Mouse (Mus musculus): ENCODE measurements around the gene Rpl29. TPM values are rescaled to one million over a fixed set of nuclear protein-coding genes. Genes with fewer than 3 reads are reported as not detected.

Rpl29 gene
- polyA plus RNA-seq, 1 experiment from 2014 or later, result 676 TPM

GRCm38 (mm10) chr9:106421033-106421864 lies 8.0 kb upstream of the Rpl29 start:
- Histone ChIP-seq H3K9me3 (no peaks in the 10 kb centered on the region), H3K36me3 (no peaks in the 10 kb centered on the region), H3K27ac (peak overlapping the region; percentile 80), H3K4me2 (replicated peaks) (peak overlapping the region; percentile 41), H3K9ac (replicated peaks) (peak overlapping the region; percentile 14; the same call in 1 of the 2 replicates), H3K4me3 (replicated peaks) (no peak overlapping the region; the same call in 1 of the 2 replicates), H3K4me1 (replicated peaks) (peaks cover 38% of the 10 kb centered on the region), H3K27me3 (0 out of 2 replicates have a peak, but pooled peaks cover 5% of the 10 kb centered on the region)
- 4% methylated on average over 18 of the region's 18 CpGs for WGBS
- peak; percentile 37 for ATAC-seq

GRCm38 (mm10) chr9:106421865-106422160 lies 7.4 kb upstream of the Rpl29 start:
- peak overlapping the region; percentile 80; the same call in 1 of the 2 replicates for H3K27ac ChIP-seq

GRCm38 (mm10) chr9:106428719-106429220 lies 484 bp upstream of the Rpl29 start:
- Histone ChIP-seq H3K4me2 (replicated peaks) (peak overlapping the region; percentile 89), H3K36me3 (peaks cover 30% of the 10 kb centered on the region), H3K9ac (replicated peaks) (peak overlapping the region; percentile 67), H3K27me3 (no peaks in the 10 kb centered on the region), H3K4me3 (replicated peaks) (peak overlapping the region; percentile 92), H3K4me1 (replicated peaks) (peaks cover 11% of the 10 kb centered on the region), H3K27ac (peak overlapping the region; percentile 91), H3K9me3 (no peaks in the 10 kb centered on the region)
- 15% methylated on average over 11 of the region's 11 CpGs for WGBS
- peak; percentile 80 for ATAC-seq

More at GRCm38 (mm10) chr9:106421865-106422160, 7.4 kb upstream of the Rpl29 start:
- H3K4me1 ChIP-seq (replicated peaks), result peaks cover 38% of the 10 kb centered on the region
- 0% methylated on average over 3 of the region's 3 CpGs for WGBS
- H3K9ac ChIP-seq (replicated peaks), result no peak overlapping the region
- 0 out of 2 replicates have a peak, but pooled peaks cover 5% of the 10 kb centered on the region for H3K27me3 ChIP-seq
- peak; percentile 80 for ATAC-seq
- H3K9me3 ChIP-seq, result no peaks in the 10 kb centered on the region
- no peaks in the 10 kb centered on the region for H3K36me3 ChIP-seq
- H3K4me3 ChIP-seq (replicated peaks), result no peak overlapping the region; the same call in 1 of the 2 replicates
- H3K4me2 ChIP-seq (replicated peaks), result peak overlapping the region; percentile 41

- Histone ChIP-seq H3K9ac (replicated peaks) (peak overlapping the region; percentile 98), H3K4me1 (replicated peaks) (peaks cover 11% of the 10 kb centered on the region), H3K36me3 (peaks cover 42% of the 10 kb centered on the region), H3K4me2 (replicated peaks) (peak overlapping the region; percentile 89), H3K27ac (peak overlapping the region; percentile 95), H3K27me3 (no peaks in the 10 kb centered on the region), H3K9me3 (no peaks in the 10 kb centered on the region), H3K4me3 (replicated peaks) (peak overlapping the region; percentile 92)
- ATAC-seq, result no peak
- 3% methylated on average over 4 of the region's 4 CpGs for WGBS
Observed at GRCm38 (mm10) chr9:106430015-106430264, 686 bp downstream of the Rpl29 start.

- WGBS, result 81% methylated on average over 7 of the region's 7 CpGs
- Histone ChIP-seq H3K9me3 (no peaks in the 10 kb centered on the region), H3K4me3 (replicated peaks) (no peak overlapping the region), H3K9ac (replicated peaks) (no peak overlapping the region), H3K36me3 (peaks cover 46% of the 10 kb centered on the region), H3K27me3 (no peaks in the 10 kb centered on the region), H3K4me1 (replicated peaks) (peaks cover 23% of the 10 kb centered on the region), H3K27ac (no peak overlapping the region), H3K4me2 (replicated peaks) (no peak overlapping the region)
- ATAC-seq, result no peak
Observed at GRCm38 (mm10) chr9:106433389-106433788, 4.1 kb downstream of the Rpl29 start.

GRCm38 (mm10) chr9:106436566-106436965 lies 7.3 kb downstream of the Rpl29 start:
- Histone ChIP-seq H3K4me2 (replicated peaks) (no peak overlapping the region), H3K4me1 (replicated peaks) (peaks cover 18% of the 10 kb centered on the region), H3K36me3 (peaks cover 38% of the 10 kb centered on the region), H3K9me3 (no peaks in the 10 kb centered on the region), H3K27ac (no peak overlapping the region), H3K9ac (replicated peaks) (0 out of 2 replicates have a peak overlapping the region, but pooled peaks have one; percentile 14), H3K4me3 (replicated peaks) (no peak overlapping the region), H3K27me3 (no peaks in the 10 kb centered on the region)
- WGBS, result 80% methylated on average over 9 of the region's 9 CpGs
- ATAC-seq, result no peak

- H3K4me2 ChIP-seq (replicated peaks), result no peak overlapping the region
- H3K4me3 ChIP-seq (replicated peaks), result no peak overlapping the region
- WGBS, result 75% methylated on average over 5 of the region's 5 CpGs
- no peak for ATAC-seq
- H3K36me3 ChIP-seq, result no peaks in the 10 kb centered on the region
- H3K9me3 ChIP-seq, result no peaks in the 10 kb centered on the region
- H3K4me1 ChIP-seq (replicated peaks), result peaks cover 27% of the 10 kb centered on the region
- H3K9ac ChIP-seq (replicated peaks), result no peak overlapping the region
- no peak overlapping the region for H3K27ac ChIP-seq
- H3K27me3 ChIP-seq, result no peaks in the 10 kb centered on the region
Observed at GRCm38 (mm10) chr9:106442680-106443079, 13.4 kb downstream of the Rpl29 start.

- ATAC-seq, result no peak
- H3K9ac ChIP-seq (replicated peaks), result no peak overlapping the region
- peaks cover 2% of the 10 kb centered on the region; the same call in 1 of the 2 replicates for H3K27me3 ChIP-seq
- no peak overlapping the region for H3K4me3 ChIP-seq (replicated peaks)
- WGBS, result 78% methylated on average over 4 of the region's 4 CpGs
- no peak overlapping the region for H3K27ac ChIP-seq
- peaks cover 31% of the 10 kb centered on the region for H3K4me1 ChIP-seq (replicated peaks)
- H3K36me3 ChIP-seq, result no peaks in the 10 kb centered on the region
- H3K4me2 ChIP-seq (replicated peaks), result 0 out of 2 replicates have a peak overlapping the region, but pooled peaks have one; percentile 0
- no peaks in the 10 kb centered on the region for H3K9me3 ChIP-seq
Observed at GRCm38 (mm10) chr9:106444836-106445235, 15.6 kb downstream of the Rpl29 start.

GRCm38 (mm10) chr9:106447348-106447747 lies 18.1 kb downstream of the Rpl29 start, which contains the start of the genes Abhd14b and Abhd14a:
Gene Abhd14b (plus strand): TSS chr9:106447459.
Gene Abhd14a (minus strand): TSS chr9:106447678.
- H3K4me2 ChIP-seq (replicated peaks), result peak within 1 kb of the TSS; percentile 68
- H3K9ac ChIP-seq (replicated peaks), result peak within 1 kb of the TSS; percentile 70
- peaks cover 4% of the 10 kb centered on the region; the same call in 1 of the 2 replicates for H3K27me3 ChIP-seq
- peak within 1 kb of the TSS; percentile 57 for H3K27ac ChIP-seq
- peaks cover 51% of the 10 kb centered on the region for H3K4me1 ChIP-seq (replicated peaks)
- ATAC-seq, result peak; percentile 86
- no peaks in the 10 kb centered on the region for H3K36me3 ChIP-seq
- no peaks in the 10 kb centered on the region for H3K9me3 ChIP-seq
- peak within 1 kb of the TSS; percentile 54 for H3K4me3 ChIP-seq (replicated peaks)
- under 1% methylated on average over 24 of the region's 24 CpGs for WGBS

GRCm38 (mm10) chr9:106447951-106448350 lies 18.7 kb downstream of the Rpl29 start:
- peaks cover 57% of the 10 kb centered on the region for H3K4me1 ChIP-seq (replicated peaks)
- WGBS, result 36% methylated on average over 9 of the region's 9 CpGs
- peak; percentile 43 for ATAC-seq
- H3K36me3 ChIP-seq, result no peaks in the 10 kb centered on the region
- peak overlapping the region; percentile 68 for H3K4me2 ChIP-seq (replicated peaks)
- no peaks in the 10 kb centered on the region for H3K9me3 ChIP-seq
- peak overlapping the region; percentile 57 for H3K27ac ChIP-seq
- peaks cover 4% of the 10 kb centered on the region; the same call in 1 of the 2 replicates for H3K27me3 ChIP-seq
- 0 out of 2 replicates have a peak overlapping the region, but pooled peaks have one; percentile 70 for H3K9ac ChIP-seq (replicated peaks)
- peak overlapping the region; percentile 54 for H3K4me3 ChIP-seq (replicated peaks)

GRCm38 (mm10) chr9:106448498-106449031 lies 19.3 kb downstream of the Rpl29 start:
- Histone ChIP-seq H3K4me3 (replicated peaks) (peak overlapping the region; percentile 40), H3K4me2 (replicated peaks) (peak overlapping the region; percentile 64), H3K36me3 (no peaks in the 10 kb centered on the region), H3K9me3 (no peaks in the 10 kb centered on the region), H3K27ac (peak overlapping the region; percentile 53; the same call in 1 of the 2 replicates), H3K9ac (replicated peaks) (peak overlapping the region; percentile 69), H3K27me3 (peaks cover 4% of the 10 kb centered on the region; the same call in 1 of the 2 replicates), H3K4me1 (replicated peaks) (peaks cover 60% of the 10 kb centered on the region)
- peak; percentile 44 for ATAC-seq
- WGBS, result under 1% methylated on average over 23 of the region's 23 CpGs

- no peak overlapping the region for H3K27ac ChIP-seq
- H3K4me1 ChIP-seq (replicated peaks), result peaks cover 64% of the 10 kb centered on the region
- H3K4me3 ChIP-seq (replicated peaks), result no peak overlapping the region
- no peak overlapping the region for H3K4me2 ChIP-seq (replicated peaks)
- peaks cover 4% of the 10 kb centered on the region; the same call in 1 of the 2 replicates for H3K27me3 ChIP-seq
- H3K36me3 ChIP-seq, result no peaks in the 10 kb centered on the region
- ATAC-seq, result no peak
- 92% methylated on average over 8 of the region's 8 CpGs for WGBS
- H3K9me3 ChIP-seq, result no peaks in the 10 kb centered on the region
- no peak overlapping the region for H3K9ac ChIP-seq (replicated peaks)
Observed at GRCm38 (mm10) chr9:106449947-106450346, 20.7 kb downstream of the Rpl29 start.

Data from midbrain, embryonic 13.5 days (tissue).